Mouse (Mus musculus): Measurements from ENCODE around the gene Spp1. TPM values are rescaled to one million over a fixed set of nuclear protein-coding genes. Genes with fewer than 3 reads are reported as not detected.

Gene Spp1
- total and polyA plus RNA-seq, 3 experiments, result 0.36 to 1.7 (median 0.39) TPM

DNA sequence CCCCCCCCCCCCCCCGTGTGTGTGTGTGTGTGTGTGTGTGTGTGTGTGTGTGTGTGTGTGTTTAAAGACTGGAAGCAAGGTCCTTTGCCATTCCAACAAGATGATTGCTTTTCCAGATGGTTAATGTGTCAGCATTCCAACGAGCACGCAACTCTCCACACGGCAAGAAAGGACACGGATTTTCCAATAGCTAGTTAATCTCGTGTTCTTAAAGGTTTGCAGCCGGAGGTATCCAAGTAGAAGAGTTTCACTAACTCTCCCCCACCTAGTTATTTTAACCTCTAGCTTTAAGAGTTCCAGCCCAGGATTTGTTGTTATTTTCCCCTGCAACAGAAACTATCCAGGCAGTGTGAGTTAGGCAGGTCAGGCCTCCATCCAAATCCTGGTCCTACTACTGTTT is 25.9 kb downstream of the Spp1 start:
- Histone ChIP-seq H3K36me3 (ENCODE audit: control insufficient read depth, insufficient read depth, low read length) (peaks cover 14% of the 10 kb centered on the region), H3K79me2 (replicated peaks; ENCODE audit: control insufficient read depth, insufficient read depth, low read length) (peaks cover 2% of the 10 kb centered on the region; the same call in 1 of the 2 replicates), H3K27me3 (ENCODE audit: control insufficient read depth, insufficient read depth, low read length) (no peaks in the 10 kb centered on the region), H3K4me1 (ENCODE audit: control insufficient read depth, insufficient read depth, low read length) (peaks cover 5% of the 10 kb centered on the region), H3K9ac (ENCODE audit: low read depth, low read length) (peak overlapping the region; percentile 52; the same call in 1 of the 2 replicates), H3K27ac (peak overlapping the region; percentile 41; the same call in 1 of the 2 replicates), H3K4me3 (peak overlapping the region; percentile 33)
- TF ChIP-seq EP300 (IDR thresholded peaks at IDR 0.05; ENCODE audit: insufficient read depth, low read depth, low read length), result no peak
- peak in 1 of 2 experiments; percentile 19 for DNase-seq
- 19% methylated on average over 7 of the region's 7 CpGs for WGBS
- intact Hi-C loops (cut with DNase I), result loop anchor here (10.0 kb wide), 1 partner anchor 546 kb away; the partner anchor contains the start of gene Klhl8

DNA sequence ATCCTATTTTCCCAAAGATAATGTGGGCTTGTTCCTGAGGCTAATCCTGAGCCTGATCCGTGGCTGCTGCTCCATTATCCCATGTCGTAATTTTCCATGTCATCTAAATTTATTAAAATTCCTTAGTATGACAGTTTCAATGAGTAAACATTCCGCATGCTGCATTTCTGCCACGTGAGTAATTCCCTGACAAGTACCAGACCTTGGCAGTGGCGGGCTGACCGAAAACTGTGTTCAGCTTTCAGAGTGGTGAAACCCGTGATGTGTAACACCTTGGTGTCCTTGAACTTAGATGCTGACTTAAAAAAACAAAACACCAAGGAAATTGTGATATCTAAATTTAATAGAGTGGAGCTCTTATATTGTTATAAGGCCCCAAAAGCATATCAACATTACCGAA is 30.4 kb downstream of the Spp1 start:
- Histone ChIP-seq H3K27me3 (ENCODE audit: control insufficient read depth, insufficient read depth, low read length) (no peaks in the 10 kb centered on the region), H3K36me3 (ENCODE audit: control insufficient read depth, insufficient read depth, low read length) (peaks cover 15% of the 10 kb centered on the region), H3K4me3 (no peak overlapping the region), H3K4me1 (ENCODE audit: control insufficient read depth, insufficient read depth, low read length) (peaks cover 1% of the 10 kb centered on the region), H3K79me2 (replicated peaks; ENCODE audit: control insufficient read depth, insufficient read depth, low read length) (peaks cover 9% of the 10 kb centered on the region), H3K27ac (no peak overlapping the region), H3K9ac (ENCODE audit: low read depth, low read length) (no peak overlapping the region)
- TF ChIP-seq POLR2A (IDR thresholded peaks at IDR 0.05; ENCODE audit: insufficient read depth, low read depth, low read length) (no peak), CTCF (IDR thresholded peaks at IDR 0.05) (no peak)
- intact Hi-C loops (cut with DNase I), result loop anchor here (10.0 kb wide), 1 partner anchor 550 kb away; the partner anchor contains the start of gene Klhl8
- peak in 1 of 2 experiments; percentile 5 for DNase-seq
- WGBS, result 61% methylated on average over 8 of the region's 8 CpGs

DNA sequence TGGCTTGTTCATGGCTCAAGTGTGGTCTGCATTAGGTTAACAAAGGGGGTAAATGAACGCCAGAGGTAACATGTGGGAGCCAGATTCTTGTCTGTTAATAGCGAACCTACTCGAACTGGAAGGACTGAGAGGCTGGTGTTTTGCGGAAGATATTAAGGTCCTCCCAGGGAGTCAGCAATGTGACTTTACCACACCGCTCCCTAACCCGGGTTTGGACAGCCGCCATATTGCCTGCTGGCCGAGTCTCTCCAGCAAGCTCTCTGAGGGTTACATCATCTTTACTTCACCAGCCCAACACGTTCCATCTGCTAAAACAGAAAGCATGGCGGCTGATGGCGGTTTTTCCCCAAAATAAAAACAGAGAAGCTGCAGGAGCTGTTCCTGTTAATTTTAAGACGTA is 30.8 kb downstream of the Spp1 start:
- Histone ChIP-seq H3K36me3 (ENCODE audit: control insufficient read depth, insufficient read depth, low read length) (peaks cover 15% of the 10 kb centered on the region), H3K27me3 (ENCODE audit: control insufficient read depth, insufficient read depth, low read length) (no peaks in the 10 kb centered on the region), H3K4me3 (no peak overlapping the region), H3K9ac (ENCODE audit: low read depth, low read length) (no peak overlapping the region), H3K4me1 (ENCODE audit: control insufficient read depth, insufficient read depth, low read length) (peaks cover 1% of the 10 kb centered on the region), H3K27ac (no peak overlapping the region; the same call in 1 of the 2 replicates), H3K79me2 (replicated peaks; ENCODE audit: control insufficient read depth, insufficient read depth, low read length) (peaks cover 9% of the 10 kb centered on the region)
- peak; percentile 77 for DNase-seq
- TF ChIP-seq EP300 (IDR thresholded peaks at IDR 0.05; ENCODE audit: insufficient read depth, low read depth, low read length), result no peak
- no peak for TF ChIP-seq POLR2A (IDR thresholded peaks at IDR 0.05; ENCODE audit: insufficient read depth, low read depth, low read length)
- TF ChIP-seq CTCF (IDR thresholded peaks at IDR 0.05), result no peak
- WGBS, result 69% methylated on average over 12 of the region's 12 CpGs
- intact Hi-C loops (cut with DNase I), result loop anchor here (10.0 kb wide), 1 partner anchor 551 kb away; the partner anchor contains the start of gene Klhl8

DNA sequence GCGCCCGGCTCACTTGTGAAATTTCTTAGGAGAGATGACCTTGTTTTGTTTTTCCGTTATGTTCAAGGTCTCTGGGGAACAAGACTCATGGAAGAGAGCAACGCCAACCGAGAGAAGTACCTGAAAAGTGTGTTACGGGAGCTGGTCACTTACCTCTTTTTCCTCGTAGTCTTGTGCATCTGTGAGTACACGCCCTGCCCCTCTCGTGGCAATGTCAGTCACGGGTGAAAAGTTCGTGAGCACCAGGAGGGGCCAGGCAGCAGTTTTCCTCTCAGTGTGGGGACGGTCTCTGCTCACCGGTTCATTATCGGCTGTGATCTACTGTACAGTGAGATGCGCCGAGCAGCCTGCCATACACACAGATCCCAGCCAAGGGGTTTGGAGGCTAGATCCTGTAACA is 31.9 kb downstream of the Spp1 start:
- no peak overlapping the region for H3K4me3 ChIP-seq
- TF ChIP-seq CTCF (IDR thresholded peaks at IDR 0.05) (no peak), EP300 (IDR thresholded peaks at IDR 0.05; ENCODE audit: insufficient read depth, low read depth, low read length) (no peak), POLR2A (IDR thresholded peaks at IDR 0.05; ENCODE audit: insufficient read depth, low read depth, low read length) (no peak)
- DNase-seq, result no peak
- 90% methylated on average over 16 of the region's 16 CpGs for WGBS
- H3K27me3 ChIP-seq (ENCODE audit: control insufficient read depth, insufficient read depth, low read length), result no peaks in the 10 kb centered on the region
- intact Hi-C loops (cut with DNase I), result loop anchor here (10.0 kb wide), 1 partner anchor 552 kb away; the partner anchor contains the start of gene Klhl8
- peaks cover 9% of the 10 kb centered on the region for H3K79me2 ChIP-seq (replicated peaks; ENCODE audit: control insufficient read depth, insufficient read depth, low read length)
- H3K27ac ChIP-seq, result no peak overlapping the region
- H3K4me1 ChIP-seq (ENCODE audit: control insufficient read depth, insufficient read depth, low read length), result peaks cover 1% of the 10 kb centered on the region
- H3K36me3 ChIP-seq (ENCODE audit: control insufficient read depth, insufficient read depth, low read length), result peaks cover 14% of the 10 kb centered on the region
- no peak overlapping the region for H3K9ac ChIP-seq (ENCODE audit: low read depth, low read length)

DNA sequence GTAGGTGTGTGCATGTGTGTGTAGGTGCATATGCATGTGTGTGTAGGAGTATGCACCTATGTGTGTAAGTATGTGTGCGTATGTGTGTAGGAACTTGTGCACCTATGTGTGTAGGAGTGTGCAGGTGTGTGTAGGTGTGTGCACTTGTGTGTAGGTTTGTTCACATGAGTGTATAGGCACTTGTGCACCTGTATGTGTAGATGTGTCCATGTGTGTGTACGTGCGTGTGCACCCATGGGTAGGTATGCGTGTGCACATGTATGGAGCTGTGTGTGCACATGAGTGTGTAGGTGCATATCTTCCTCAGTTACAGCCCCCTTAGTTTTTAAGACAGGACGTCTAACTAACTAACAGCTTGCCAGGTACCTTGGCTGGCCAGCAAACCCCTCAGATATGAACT is 33.7 kb downstream of the Spp1 start:
- Histone ChIP-seq H3K27me3 (ENCODE audit: control insufficient read depth, insufficient read depth, low read length) (no peaks in the 10 kb centered on the region), H3K4me1 (ENCODE audit: control insufficient read depth, insufficient read depth, low read length) (no peaks in the 10 kb centered on the region; the same call in 1 of the 2 replicates), H3K27ac (no peak overlapping the region), H3K9ac (ENCODE audit: low read depth, low read length) (no peak overlapping the region), H3K4me3 (no peak overlapping the region), H3K79me2 (replicated peaks; ENCODE audit: control insufficient read depth, insufficient read depth, low read length) (peaks cover 9% of the 10 kb centered on the region), H3K36me3 (ENCODE audit: control insufficient read depth, insufficient read depth, low read length) (peaks cover 6% of the 10 kb centered on the region)
- TF ChIP-seq CTCF (IDR thresholded peaks at IDR 0.05), result no peak
- no peak for TF ChIP-seq EP300 (IDR thresholded peaks at IDR 0.05; ENCODE audit: insufficient read depth, low read depth, low read length)
- intact Hi-C loops (cut with DNase I), result loop anchor here (10.0 kb wide), 1 partner anchor 554 kb away; the partner anchor contains the start of gene Klhl8
- no peak for DNase-seq
- 92% methylated on average over 5 of the region's 5 CpGs for WGBS

DNA sequence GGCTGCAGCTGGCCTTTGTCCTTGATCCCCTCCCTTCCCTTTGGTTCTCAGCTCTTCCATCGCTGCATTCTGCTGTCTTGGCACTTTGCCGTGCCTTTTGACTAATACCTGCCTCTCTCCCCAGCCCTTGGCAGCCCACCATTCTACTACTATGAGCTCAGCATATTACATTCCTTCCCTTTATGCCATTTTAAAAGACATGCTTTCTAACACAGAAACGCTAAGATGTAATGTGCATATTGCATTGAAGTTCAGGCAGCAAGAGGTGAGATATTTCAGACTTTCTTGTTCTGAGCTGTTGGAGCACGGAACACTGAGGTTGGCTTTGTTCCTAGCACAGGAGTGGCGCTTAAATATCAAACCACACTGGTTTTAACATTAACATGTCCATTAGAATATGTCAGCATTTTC is 36.1 kb downstream of the Spp1 start:
- no peak overlapping the region for H3K4me3 ChIP-seq
- DNase-seq, result no peak
- no peaks in the 10 kb centered on the region for H3K27me3 ChIP-seq (ENCODE audit: control insufficient read depth, insufficient read depth, low read length)
- intact Hi-C loops (cut with DNase I), result no loop called here
- H3K9ac ChIP-seq (ENCODE audit: low read depth, low read length), result no peak overlapping the region
- no peak overlapping the region for H3K27ac ChIP-seq
- 72% methylated on average over 5 of the region's 5 CpGs for WGBS
- H3K4me1 ChIP-seq (ENCODE audit: control insufficient read depth, insufficient read depth, low read length), result no peaks in the 10 kb centered on the region; the same call in 1 of the 2 replicates
- peaks cover 9% of the 10 kb centered on the region for H3K79me2 ChIP-seq (replicated peaks; ENCODE audit: control insufficient read depth, insufficient read depth, low read length)
- H3K36me3 ChIP-seq (ENCODE audit: control insufficient read depth, insufficient read depth, low read length), result peaks cover 2% of the 10 kb centered on the region; the same call in 1 of the 2 replicates
- TF ChIP-seq POLR2A (IDR thresholded peaks at IDR 0.05; ENCODE audit: insufficient read depth, low read depth, low read length) (no peak), CTCF (IDR thresholded peaks at IDR 0.05) (no peak), EP300 (IDR thresholded peaks at IDR 0.05; ENCODE audit: insufficient read depth, low read depth, low read length) (no peak)

Data from heart, adult 2 months (tissue).